Mouse (Mus musculus): ENCODE measurements around the gene Trpv5.

- TF ChIP-seq USF1 (IDR thresholded peaks at IDR 0.05; ENCODE audit: low read depth, low read length) (no peak), NELFE (IDR thresholded peaks at IDR 0.05; ENCODE audit: low read depth, low read length) (no peak), USF2 (conservative IDR thresholded peaks at IDR 0.05; ENCODE audit: low read depth, low read length) (no peak), SIN3A (IDR thresholded peaks at IDR 0.05; ENCODE audit: low read length) (no peak), CTCF (conservative IDR thresholded peaks at IDR 0.05 in 1 of 2, IDR thresholded peaks at IDR 0.05 in 1 of 2; ENCODE audit: low read depth in 2 of 2, low read length in 2 of 2) (no peak), MAX (IDR thresholded peaks at IDR 0.05; ENCODE audit: low read length) (no peak)
Observed at GRCm38 (mm10) chr6:41653173-41653572, 27.4 kb downstream of the Trpv5 start.

Data from CH12.LX (cell line).